Mouse (Mus musculus): ENCODE results near the gene Wdsub1. TPM values are rescaled to one million over a fixed set of nuclear protein-coding genes. Genes with fewer than 3 reads are reported as not detected.
A peak's percentile ranks its signal among the peaks of the same experiment; 100 is the strongest.

Wdsub1 gene
- total RNA-seq (2012; rRNA removed) = 20.7 and 26.5 TPM in 2 replicates

GRCm38 (mm10) chr2:59881831-59882741, at the start of gene Wdsub1:
Wdsub1 (minus strand) TSS chr2:59882591.
- in situ Hi-C loops (cut with MboI; ENCODE audit: low sequenced_read_pairs in 2 of 2, unreplicated experiment in 2 of 2) = no loop called here
- TF ChIP-seq MAFK (IDR thresholded peaks at IDR 0.05; ENCODE audit: insufficient read depth, low read depth, low read length) = no peak
- no peak for TF ChIP-seq ZNF384 (IDR thresholded peaks at IDR 0.05; ENCODE audit: low read depth, low read length)
- no peak for TF ChIP-seq ZC3H11A (IDR thresholded peaks at IDR 0.05; ENCODE audit: borderline replicate concordance, low read depth, low read length)
- TF ChIP-seq CHD2 (IDR thresholded peaks at IDR 0.05; ENCODE audit: low read depth, low read length) = no peak
- TF ChIP-seq HCFC1 (IDR thresholded peaks at IDR 0.05; ENCODE audit: borderline replicate concordance, insufficient read depth, low read length) = no peak; the same call in 1 of the 2 replicates
- H3K27ac ChIP-seq (ENCODE audit: insufficient read depth, low read depth, low read length, poor library complexity, severe bottlenecking) = no peak within 1 kb of the TSS

DNA sequence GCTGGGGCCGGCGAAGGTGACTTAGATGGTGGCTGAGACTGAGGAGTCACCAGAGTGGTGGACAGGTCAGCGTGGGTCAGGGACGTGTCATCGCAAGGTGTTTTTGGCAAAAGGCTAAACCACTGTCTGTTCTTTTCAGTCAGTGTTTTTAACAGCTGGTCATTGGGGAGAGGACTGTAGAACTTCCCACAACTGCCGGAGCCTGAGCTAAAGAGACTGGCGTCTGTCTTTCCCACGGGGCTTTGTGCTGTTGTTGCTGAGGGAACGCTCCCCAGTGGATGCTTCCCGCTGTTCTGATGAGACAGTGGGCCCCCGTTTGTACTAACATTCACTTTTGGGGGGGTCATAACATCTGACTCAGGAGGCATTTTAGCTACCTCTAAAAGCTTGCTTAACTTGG, 31.2 kb upstream of the Wdsub1 start:
- H3K9ac ChIP-seq (ENCODE audit: insufficient read depth, low read depth, low read length, poor library complexity, severe bottlenecking) = no peak overlapping the region
- H3K4me3 ChIP-seq (ENCODE audit: insufficient read depth in 1 of 2, low read depth in 1 of 2, low read length in 2 of 2, poor library complexity in 1 of 2, severe bottlenecking in 1 of 2) = no peak overlapping the region
- H3K4me1 ChIP-seq (ENCODE audit: control insufficient read depth in 2 of 2, insufficient read depth in 2 of 2, low read length in 2 of 2, poor library complexity in 1 of 2) = no peaks in the 10 kb centered on the region
- in situ Hi-C loops (cut with MboI; ENCODE audit: low sequenced_read_pairs in 2 of 2, unreplicated experiment in 2 of 2) = no loop called here
- TF ChIP-seq ZNF384 (IDR thresholded peaks at IDR 0.05; ENCODE audit: low read depth, low read length) = no peak
- no peak for TF ChIP-seq CHD2 (IDR thresholded peaks at IDR 0.05; ENCODE audit: low read depth, low read length)
- no peak for TF ChIP-seq HCFC1 (IDR thresholded peaks at IDR 0.05; ENCODE audit: borderline replicate concordance, insufficient read depth, low read length)
- TF ChIP-seq ZC3H11A (IDR thresholded peaks at IDR 0.05; ENCODE audit: borderline replicate concordance, low read depth, low read length) = no peak
- TF ChIP-seq MAFK (IDR thresholded peaks at IDR 0.05; ENCODE audit: insufficient read depth, low read depth, low read length) = no peak
- H3K27ac ChIP-seq (ENCODE audit: insufficient read depth, low read depth, low read length, poor library complexity, severe bottlenecking) = no peak overlapping the region
- DNase-seq (ENCODE audit: low read depth, low spot score) = no peak
- H3K9me3 ChIP-seq (ENCODE audit: control insufficient read depth, insufficient read depth, low read depth, low read length) = no peaks in the 10 kb centered on the region
- H3K36me3 ChIP-seq (ENCODE audit: control insufficient read depth, insufficient read depth, low read length, poor library complexity, severe bottlenecking) = peaks cover 2% of the 10 kb centered on the region; the same call in 1 of the 2 replicates

More at GRCm38 (mm10) chr2:59881831-59882741, at the start of gene Wdsub1:
- Histone ChIP-seq H3K9me3 (ENCODE audit: control insufficient read depth, insufficient read depth, low read depth, low read length) (no peaks in the 10 kb centered on the region), H3K36me3 (ENCODE audit: control insufficient read depth, insufficient read depth, low read length, poor library complexity, severe bottlenecking) (no peaks in the 10 kb centered on the region), H3K4me1 (ENCODE audit: control insufficient read depth in 2 of 2, insufficient read depth in 2 of 2, low read length in 2 of 2, poor library complexity in 1 of 2) (peaks cover 0 to 2% of the 10 kb centered on the region in 2 experiments; a peak in 2 of 4 replicates), H3K9ac (ENCODE audit: insufficient read depth, low read depth, low read length, poor library complexity, severe bottlenecking) (peak within 1 kb of the TSS; percentile 80), H3K4me3 (ENCODE audit: insufficient read depth in 1 of 2, low read depth in 1 of 2, low read length in 2 of 2, poor library complexity in 1 of 2, severe bottlenecking in 1 of 2) (peak within 1 kb of the TSS; percentile 77 to 78)
- DNase-seq (ENCODE audit: low read depth, low spot score) = peak; percentile 83

- no peak for DNase-seq (ENCODE audit: low read depth, low spot score)
- H3K4me3 ChIP-seq (ENCODE audit: insufficient read depth in 1 of 2, low read depth in 1 of 2, low read length in 2 of 2, poor library complexity in 1 of 2, severe bottlenecking in 1 of 2) = no peak overlapping the region
- H3K27ac ChIP-seq (ENCODE audit: insufficient read depth, low read depth, low read length, poor library complexity, severe bottlenecking) = no peak overlapping the region
- TF ChIP-seq ZC3H11A (IDR thresholded peaks at IDR 0.05; ENCODE audit: borderline replicate concordance, low read depth, low read length) = no peak
- TF ChIP-seq ZNF384 (IDR thresholded peaks at IDR 0.05; ENCODE audit: low read depth, low read length) = no peak
- no peak for TF ChIP-seq MAFK (IDR thresholded peaks at IDR 0.05; ENCODE audit: insufficient read depth, low read depth, low read length)
- no peak for TF ChIP-seq CHD2 (IDR thresholded peaks at IDR 0.05; ENCODE audit: low read depth, low read length)
- no peak for TF ChIP-seq HCFC1 (IDR thresholded peaks at IDR 0.05; ENCODE audit: borderline replicate concordance, insufficient read depth, low read length)
- H3K36me3 ChIP-seq (ENCODE audit: control insufficient read depth, insufficient read depth, low read length, poor library complexity, severe bottlenecking) = no peaks in the 10 kb centered on the region; the same call in 1 of the 2 replicates
- H3K4me1 ChIP-seq (ENCODE audit: control insufficient read depth in 2 of 2, insufficient read depth in 2 of 2, low read length in 2 of 2, poor library complexity in 1 of 2) = no peaks in the 10 kb centered on the region
- in situ Hi-C loops (cut with MboI; ENCODE audit: low sequenced_read_pairs in 2 of 2, unreplicated experiment in 2 of 2) = no loop called here
- H3K9ac ChIP-seq (ENCODE audit: insufficient read depth, low read depth, low read length, poor library complexity, severe bottlenecking) = no peak overlapping the region
- no peaks in the 10 kb centered on the region for H3K9me3 ChIP-seq (ENCODE audit: control insufficient read depth, insufficient read depth, low read depth, low read length)
Measured at GRCm38 (mm10) chr2:59908048-59908447, 25.7 kb upstream of the Wdsub1 start.

DNA sequence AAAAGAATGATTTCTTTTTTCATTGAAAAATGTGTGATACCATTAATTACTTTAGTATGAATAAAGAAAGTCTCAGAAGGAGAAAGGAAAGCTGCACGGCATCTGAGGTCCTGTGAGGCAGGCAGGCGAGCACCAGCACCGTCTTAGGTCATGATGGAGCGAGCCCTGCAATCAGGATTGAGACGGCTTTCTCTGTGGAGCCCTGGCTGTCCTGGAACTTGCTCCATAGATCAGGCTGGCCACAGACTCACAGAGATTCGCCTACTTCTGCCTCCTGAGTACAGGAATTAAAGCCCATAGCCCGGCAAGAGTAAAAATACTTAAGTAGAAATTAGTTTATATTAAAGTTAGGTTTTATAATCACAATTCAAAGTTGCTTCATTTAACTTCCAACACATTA, 21.6 kb upstream of the Wdsub1 start:
- Histone ChIP-seq H3K27ac (ENCODE audit: insufficient read depth, low read depth, low read length, poor library complexity, severe bottlenecking) (no peak overlapping the region), H3K36me3 (ENCODE audit: control insufficient read depth, insufficient read depth, low read length, poor library complexity, severe bottlenecking) (no peaks in the 10 kb centered on the region; the same call in 1 of the 2 replicates), H3K4me1 (ENCODE audit: control insufficient read depth in 2 of 2, insufficient read depth in 2 of 2, low read length in 2 of 2, poor library complexity in 1 of 2) (no peaks in the 10 kb centered on the region; a peak in 1 of 4 replicates), H3K9me3 (ENCODE audit: control insufficient read depth, insufficient read depth, low read depth, low read length) (no peaks in the 10 kb centered on the region), H3K4me3 (ENCODE audit: insufficient read depth in 1 of 2, low read depth in 1 of 2, low read length in 2 of 2, poor library complexity in 1 of 2, severe bottlenecking in 1 of 2) (no peak overlapping the region), H3K9ac (ENCODE audit: insufficient read depth, low read depth, low read length, poor library complexity, severe bottlenecking) (no peak overlapping the region)
- no peak for DNase-seq (ENCODE audit: low read depth, low spot score)
- in situ Hi-C loops (cut with MboI; ENCODE audit: low sequenced_read_pairs in 2 of 2, unreplicated experiment in 2 of 2) = no loop called here
- TF ChIP-seq CHD2 (IDR thresholded peaks at IDR 0.05; ENCODE audit: low read depth, low read length) (no peak), MAFK (IDR thresholded peaks at IDR 0.05; ENCODE audit: insufficient read depth, low read depth, low read length) (no peak), ZC3H11A (IDR thresholded peaks at IDR 0.05; ENCODE audit: borderline replicate concordance, low read depth, low read length) (no peak), HCFC1 (IDR thresholded peaks at IDR 0.05; ENCODE audit: borderline replicate concordance, insufficient read depth, low read length) (no peak), ZNF384 (IDR thresholded peaks at IDR 0.05; ENCODE audit: low read depth, low read length) (no peak)

Data from ES-E14 (cell line).